Mouse (Mus musculus) cerebellum, adult 2 months (tissue): ENCODE measurements at regions not wholly inside any gene's neighbourhood (a gene's known extent, or its start where the extent isn't known, plus 50 kb on each side); places are given as distances from the start of the nearest gene placed in this dataset.

Experiments used
- CTCF ChIP-seq: fragments of 200-500 bp; IDR thresholded peaks from 2 replicates; pipeline ENCODE4 v1.5.1; 2011; ENCODE audit warnings: low read depth, mild to moderate bottlenecking, control low read depth, low read length, moderate library complexity, borderline replicate concordance; ENCODE audit not compliant: insufficient read depth
- POLR2A ChIP-seq: fragments of 200-500 bp; IDR thresholded peaks from 2 replicates; pipeline ENCODE4 v1.6.1; 2011; ENCODE audit warnings: low read length, control low read depth, borderline replicate concordance; ENCODE audit not compliant: insufficient read depth

GRCm38 (mm10) chr9:41895106-41895505 is 229.0 kb downstream of the Sorl1 start:
- TF ChIP-seq CTCF: no peak
- no peak for TF ChIP-seq POLR2A
